Mouse (Mus musculus) liver, adult (tissue): ENCODE data around the gene Tshz2.
"Not testable (repeated sequence)": the region's sequence is repeated elsewhere in the genome, so short reads cannot be mapped to it uniquely, and the experiment has no call there.

Experiments
- GATA4 ChIP-seq: IDR thresholded peaks from 2 replicates; pipeline ENCODE4 v1.6.1; 2014; ENCODE audit warnings: mild to moderate bottlenecking, low read length; ENCODE audit not compliant: insufficient replicate concordance

Tshz2 gene

GRCm38 (mm10) chr2:169632338-169633151, at the start of gene Tshz2:
Gene Tshz2, plus strand, starts transcription at chr2:169633013.
- peak; percentile 31; the same call in 1 of the 2 replicates for TF ChIP-seq GATA4

DNA sequence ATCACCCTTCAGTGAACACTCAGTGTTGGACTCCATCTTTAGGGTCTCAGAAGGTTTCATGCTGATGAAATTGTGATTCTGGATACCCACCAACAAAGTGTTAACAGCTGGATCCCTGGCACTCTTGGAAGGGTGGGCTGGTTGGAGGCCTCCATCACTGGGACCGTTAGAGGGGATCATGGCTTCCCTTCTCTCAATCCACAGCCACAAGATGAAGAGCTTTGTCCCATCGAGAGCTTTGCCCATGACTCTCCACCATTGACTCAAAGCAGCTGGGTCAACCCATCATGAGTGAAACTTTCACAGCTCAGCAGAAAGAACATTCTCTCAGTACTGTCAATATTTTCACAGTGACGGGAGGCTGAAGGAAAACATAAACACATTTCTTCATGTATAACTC, 49.3 kb upstream of the Tshz2 start:
- TF ChIP-seq GATA4, result no peak

- TF ChIP-seq GATA4, result no peak
Measured at GRCm38 (mm10) chr2:169584745-169585456, 47.9 kb upstream of the Tshz2 start.

- TF ChIP-seq GATA4, result no peak
Measured at GRCm38 (mm10) chr2:169585631-169586285, 47.1 kb upstream of the Tshz2 start.

DNA sequence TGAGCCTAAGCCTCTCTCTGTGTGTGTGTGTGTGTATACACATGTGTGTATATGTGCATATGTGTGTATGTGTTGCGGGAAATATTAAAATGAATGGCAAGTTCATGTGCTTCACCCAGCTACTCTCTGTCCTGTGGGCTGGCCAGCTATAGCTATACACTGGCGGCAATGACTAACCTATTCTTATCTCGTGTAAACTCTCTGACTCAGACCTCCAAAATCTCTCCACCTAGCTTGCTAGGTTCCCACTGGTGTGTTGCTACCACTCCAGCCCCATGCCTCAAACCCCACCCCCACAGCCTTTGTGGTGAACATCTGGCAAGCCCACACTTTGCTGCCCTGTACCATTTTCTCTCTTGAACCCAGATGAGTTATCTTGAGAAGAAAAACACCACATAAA, 46.1 kb upstream of the Tshz2 start:
- TF ChIP-seq GATA4, result no peak

GRCm38 (mm10) chr2:169587645-169588044, 45.2 kb upstream of the Tshz2 start, which contains the start of gene Gm11011:
Gene Gm11011, minus strand, starts transcription at chr2:169587745.
- not testable (repeated sequence) for TF ChIP-seq GATA4

DNA sequence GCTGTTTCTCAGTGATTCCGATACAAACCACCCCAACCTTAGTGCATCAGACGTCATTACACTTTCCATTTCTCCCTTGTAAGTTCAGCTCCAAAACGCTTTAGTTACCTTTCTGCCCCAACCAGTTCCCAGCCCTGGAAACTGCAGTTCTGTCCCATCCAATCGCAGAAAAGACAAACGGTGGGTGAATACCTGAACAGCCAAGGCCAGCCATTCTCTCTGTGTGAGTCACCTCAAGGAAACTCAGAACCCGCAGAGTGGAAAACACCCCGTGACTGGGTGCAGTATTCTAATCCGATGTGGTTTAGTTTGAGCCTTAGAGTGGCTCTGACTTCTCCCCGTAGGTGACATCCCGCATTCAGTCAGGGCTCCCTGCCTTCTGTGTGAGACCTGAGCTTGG, 43.1 kb upstream of the Tshz2 start:
- no peak for TF ChIP-seq GATA4

DNA sequence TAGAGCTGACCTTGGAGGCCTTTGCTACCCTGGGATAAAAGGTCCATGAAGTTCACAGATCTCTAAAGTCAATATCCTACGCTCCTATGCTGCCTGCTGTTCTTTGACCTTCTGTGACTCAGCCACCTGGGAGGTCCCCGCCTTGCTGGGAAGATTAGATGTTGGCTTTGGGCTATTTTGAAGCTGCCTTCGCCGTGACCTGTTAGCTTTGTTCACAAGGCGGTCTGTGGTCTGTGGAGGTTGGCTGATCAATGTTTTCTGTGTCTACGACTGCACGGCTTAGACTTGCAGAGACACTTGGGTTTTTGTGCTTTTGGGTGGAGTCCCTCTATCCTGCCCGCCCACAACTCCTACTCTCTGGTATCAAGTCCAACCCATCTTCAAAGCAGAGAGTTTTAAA, 42.4 kb upstream of the Tshz2 start:
- no peak for TF ChIP-seq GATA4

DNA sequence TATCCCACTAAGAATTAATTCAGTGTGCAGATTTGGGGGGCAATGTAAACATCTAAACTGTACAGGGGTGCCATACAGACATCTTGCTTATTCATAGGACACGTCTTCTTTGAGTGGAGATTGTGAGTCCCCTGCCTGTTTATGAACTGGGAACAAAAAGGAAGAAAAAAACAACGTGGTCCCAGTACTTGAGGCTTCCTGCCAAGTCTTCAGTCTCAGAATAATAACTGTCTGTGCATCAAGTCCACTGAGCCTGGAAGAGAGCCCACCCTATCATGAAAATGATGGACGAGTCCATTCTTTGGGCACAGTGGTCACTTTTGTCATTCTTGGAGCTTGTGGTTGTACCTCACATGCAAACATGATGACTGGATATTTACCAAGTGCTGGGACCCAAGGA, 39.1 kb upstream of the Tshz2 start:
- no peak for TF ChIP-seq GATA4

DNA sequence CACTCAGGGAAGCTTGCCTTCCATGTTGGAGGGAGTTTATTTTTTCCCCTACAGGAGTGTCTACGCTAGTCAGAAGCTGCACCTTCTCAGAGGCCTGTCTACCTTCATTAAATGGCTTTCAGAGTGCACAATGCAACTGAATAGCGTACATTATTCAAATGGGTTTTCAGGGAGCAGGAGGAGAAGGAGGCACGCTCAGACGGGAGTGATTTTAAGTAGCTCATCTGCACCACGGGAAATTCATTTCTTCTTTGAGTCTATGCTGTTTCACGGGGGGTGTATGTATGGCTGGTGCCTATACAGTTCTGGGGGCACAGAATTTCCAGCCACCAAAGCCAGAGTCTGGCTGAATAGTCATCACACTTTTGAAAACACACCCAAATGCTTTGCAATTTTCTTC, 35.5 kb upstream of the Tshz2 start:
- no peak for TF ChIP-seq GATA4

DNA sequence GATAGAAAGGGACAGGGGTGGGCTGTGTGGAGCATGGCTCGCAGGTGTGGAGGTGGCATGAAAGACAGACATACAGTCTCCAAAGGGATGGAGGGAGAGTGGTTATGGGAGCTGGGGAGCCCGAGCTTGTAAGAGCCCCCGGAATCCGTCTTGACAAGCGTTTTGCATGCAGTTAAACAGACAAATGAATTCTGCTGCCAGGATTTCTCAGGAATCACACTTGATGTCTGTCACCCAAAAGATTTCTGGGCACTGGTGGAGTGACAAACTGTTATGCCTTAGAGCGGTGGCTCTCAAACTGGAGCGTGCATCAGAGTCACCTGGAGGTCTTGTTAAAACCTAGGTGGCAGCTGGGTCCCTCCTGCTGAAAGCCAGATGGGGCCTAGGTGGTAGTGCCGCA, 34.8 kb upstream of the Tshz2 start:
- TF ChIP-seq GATA4, result no peak

DNA sequence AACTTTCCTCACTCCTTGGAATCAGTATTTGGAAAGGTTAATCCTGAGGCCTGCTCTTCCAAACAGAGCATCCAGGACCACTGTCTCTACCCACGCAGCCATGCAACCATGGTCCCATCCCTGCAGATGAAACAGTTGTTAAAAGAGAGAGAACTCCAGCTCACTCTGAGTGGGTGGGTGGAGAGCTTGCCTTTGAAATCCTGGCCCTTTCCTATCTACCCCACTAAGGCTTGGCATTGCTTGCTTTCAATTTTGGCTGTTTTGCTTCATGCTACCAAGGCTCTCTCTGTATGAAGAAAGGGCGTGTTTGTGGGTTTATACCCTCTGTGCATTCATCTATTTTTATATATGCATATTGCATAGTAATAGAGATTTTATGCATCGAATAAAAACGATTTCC, 33.2 kb upstream of the Tshz2 start:
- TF ChIP-seq GATA4, result no peak

- TF ChIP-seq GATA4, result no peak
Measured at GRCm38 (mm10) chr2:169600163-169600562, 32.6 kb upstream of the Tshz2 start.

- no peak for TF ChIP-seq GATA4
Measured at GRCm38 (mm10) chr2:169606901-169607678, 25.7 kb upstream of the Tshz2 start.

GRCm38 (mm10) chr2:169607787-169608186, 25.0 kb upstream of the Tshz2 start:
- TF ChIP-seq GATA4, result no peak
